Mouse (Mus musculus) liver, adult 2 months (tissue): ENCODE measurements around the gene Naxd. TPM values are rescaled to one million over a fixed set of nuclear protein-coding genes. Genes with fewer than 3 reads are reported as not detected.

Source experiments
- DNase-seq: peaks from one replicate; pipeline ENCODE4 v3.0.0-alpha.2; 2011; ENCODE audit warnings: low read depth, low spot score; ENCODE audit errors: extremely low read depth
- H3K27ac ChIP-seq: fragments of 200-500 bp; replicated peaks from 2 replicates; pipeline ENCODE4 v1.5.1; 2012; ENCODE audit warnings: low read depth, mild to moderate bottlenecking, control low read depth, inconsistent platforms, low read length; ENCODE audit not compliant: insufficient read depth
- H3K27me3 ChIP-seq: fragments of 200-500 bp; 2 replicates; pipeline ENCODE4 v1.6.1; 2012; ENCODE audit warnings: mild to moderate bottlenecking, moderate library complexity, low read length, inconsistent platforms; ENCODE audit not compliant: control insufficient read depth, insufficient read depth
- H3K36me3 ChIP-seq: fragments of 200-500 bp; 2 replicates; pipeline ENCODE4 v1.6.1; 2012; ENCODE audit warnings: low read length, inconsistent platforms; ENCODE audit not compliant: control insufficient read depth, insufficient read depth
- H3K4me1 ChIP-seq: fragments of 200-500 bp; 2 replicates; pipeline ENCODE4 v1.6.1; 2011; ENCODE audit warnings: low read length; ENCODE audit not compliant: control insufficient read depth, insufficient read depth
- H3K4me3 ChIP-seq: fragments of 200-500 bp; 2 replicates; pipeline ENCODE4 v1.5.1; 2011; ENCODE audit warnings: low read depth, mild to moderate bottlenecking, control low read depth, low read length, moderate library complexity; ENCODE audit not compliant: insufficient read depth
- H3K79me2 ChIP-seq: fragments of 200-500 bp; 2 replicates; pipeline ENCODE4 v1.6.1; 2012; ENCODE audit warnings: inconsistent platforms, mild to moderate bottlenecking, low read length, moderate library complexity; ENCODE audit not compliant: control insufficient read depth, insufficient read depth
- H3K9ac ChIP-seq: fragments of 200-500 bp; 2 replicates; pipeline ENCODE4 v1.6.1; 2012; ENCODE audit warnings: low read depth, mild to moderate bottlenecking, control low read depth, inconsistent platforms, low read length
- CTCF ChIP-seq: fragments of 200-500 bp; IDR thresholded peaks from 2 replicates; pipeline ENCODE4 v1.5.1; 2011; ENCODE audit warnings: low read depth, low read length, control low read depth
- POLR2A ChIP-seq: fragments of 200-500 bp; IDR thresholded peaks from 2 replicates; pipeline ENCODE4 v1.6.1; 2011; ENCODE audit warnings: low read length, control low read depth; ENCODE audit not compliant: insufficient read depth; ENCODE audit errors: extremely low read depth
- WGBS: fragments of 180-500 bp; shearing (Covaris S2); methylation state at CpG from one replicate; pipeline ENCODE4 v1.1.7; 2018; 5-methylcytosine and 5-hydroxymethylcytosine counted together
- polyA plus RNA-seq: library from polyadenylated mRNA; depleted of rRNA; stranded (reverse); fragments of >200 nt; gene quantifications from 2 replicates; pipeline ENCODE4 v1.2.3, GENCODE M21; 2012
- total RNA-seq: library from RNA; depleted of rRNA; stranded (reverse); fragments of >200 nt; gene quantifications from 2 replicates; pipeline ENCODE4 v1.2.3, GENCODE M21; 2014

Naxd gene
- total and polyA plus RNA-seq, 2 experiments, result 84.7 to 110 TPM

- Histone ChIP-seq H3K9ac (no peak overlapping the region), H3K27ac (no peak overlapping the region), H3K36me3 (peaks cover 9% of the 10 kb centered on the region; the same call in 1 of the 2 replicates), H3K4me3 (no peak overlapping the region), H3K4me1 (no peaks in the 10 kb centered on the region), H3K27me3 (no peaks in the 10 kb centered on the region), H3K79me2 (no peaks in the 10 kb centered on the region)
- DNase-seq, result no peak
- WGBS, result 90% methylated on average over 9 of the region's 9 CpGs
- TF ChIP-seq POLR2A (no peak), CTCF (no peak)
These were observed 15.4 kb downstream of the Naxd start for GRCm38 (mm10) chr8:11512711-11513110.

- Histone ChIP-seq H3K9ac (no peak overlapping the region), H3K79me2 (no peaks in the 10 kb centered on the region), H3K27me3 (no peaks in the 10 kb centered on the region), H3K4me1 (no peaks in the 10 kb centered on the region), H3K27ac (no peak overlapping the region), H3K4me3 (no peak overlapping the region), H3K36me3 (peaks cover 9% of the 10 kb centered on the region; the same call in 1 of the 2 replicates)
- no peak for DNase-seq
- 92% methylated on average over 5 of the region's 5 CpGs for WGBS
- TF ChIP-seq CTCF, result no peak
- TF ChIP-seq POLR2A, result no peak
These were observed 15.9 kb downstream of the Naxd start for GRCm38 (mm10) chr8:11513247-11513646.

- TF ChIP-seq CTCF, result no peak
- TF ChIP-seq POLR2A, result no peak
- H3K36me3 ChIP-seq, result peaks cover 4% of the 10 kb centered on the region; the same call in 1 of the 2 replicates
- H3K4me3 ChIP-seq, result no peak overlapping the region
- 96% methylated on average over 9 of the region's 9 CpGs for WGBS
- DNase-seq, result no peak
- H3K79me2 ChIP-seq, result no peaks in the 10 kb centered on the region
- no peak overlapping the region for H3K9ac ChIP-seq
- H3K27ac ChIP-seq, result no peak overlapping the region
- no peaks in the 10 kb centered on the region for H3K27me3 ChIP-seq
- no peaks in the 10 kb centered on the region for H3K4me1 ChIP-seq
These were observed 19.0 kb downstream of the Naxd start for GRCm38 (mm10) chr8:11516292-11516691.

GRCm38 (mm10) chr8:11517366-11518055 is 20.2 kb downstream of the Naxd start:
- 79% methylated on average over 16 of the region's 16 CpGs for WGBS
- Histone ChIP-seq H3K79me2 (no peaks in the 10 kb centered on the region), H3K36me3 (peaks cover 11% of the 10 kb centered on the region), H3K27me3 (no peaks in the 10 kb centered on the region), H3K9ac (no peak overlapping the region), H3K4me3 (no peak overlapping the region), H3K27ac (no peak overlapping the region), H3K4me1 (no peaks in the 10 kb centered on the region)
- no peak for TF ChIP-seq POLR2A
- no peak for TF ChIP-seq CTCF
- DNase-seq, result peak; percentile 25

GRCm38 (mm10) chr8:11518056-11518396 is 20.7 kb downstream of the Naxd start:
- no peak overlapping the region for H3K27ac ChIP-seq
- WGBS, result 86% methylated on average over 6 of the region's 6 CpGs
- H3K36me3 ChIP-seq, result peaks cover 11% of the 10 kb centered on the region
- H3K9ac ChIP-seq, result no peak overlapping the region
- H3K4me3 ChIP-seq, result no peak overlapping the region
- H3K79me2 ChIP-seq, result no peaks in the 10 kb centered on the region
- no peaks in the 10 kb centered on the region for H3K4me1 ChIP-seq
- DNase-seq, result no peak
- no peak for TF ChIP-seq CTCF
- TF ChIP-seq POLR2A, result no peak
- no peaks in the 10 kb centered on the region for H3K27me3 ChIP-seq

GRCm38 (mm10) chr8:11518676-11519075 is 21.4 kb downstream of the Naxd start:
- no peaks in the 10 kb centered on the region for H3K79me2 ChIP-seq
- TF ChIP-seq POLR2A (no peak), CTCF (no peak)
- H3K27ac ChIP-seq, result no peak overlapping the region
- no peak overlapping the region for H3K4me3 ChIP-seq
- H3K4me1 ChIP-seq, result no peaks in the 10 kb centered on the region
- DNase-seq, result no peak
- no peak overlapping the region for H3K9ac ChIP-seq
- 72% methylated on average over 11 of the region's 11 CpGs for WGBS
- no peaks in the 10 kb centered on the region for H3K27me3 ChIP-seq
- peaks cover 12% of the 10 kb centered on the region for H3K36me3 ChIP-seq
